Comparison of ENCODE assay signal across 8 mouse cellular contexts in the genomic region with DNA sequence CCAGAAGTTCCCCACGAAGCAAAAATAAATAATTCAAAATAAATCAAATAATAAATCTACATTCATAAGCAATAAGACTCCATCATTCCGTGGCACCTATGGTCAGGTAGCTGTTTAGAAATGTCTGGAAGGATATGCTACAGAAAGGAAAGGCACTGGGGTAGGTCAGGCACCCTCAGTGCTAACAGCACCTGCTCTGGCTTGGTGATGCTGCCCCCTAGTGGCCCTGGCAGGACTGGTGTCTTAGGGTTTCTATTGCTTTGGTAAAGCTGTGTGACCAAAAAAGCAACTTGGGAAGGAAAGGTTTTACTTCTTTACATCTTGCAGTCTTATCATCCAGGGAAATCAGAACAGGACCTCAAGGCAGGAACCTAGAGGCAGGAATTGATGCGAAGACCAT. TPM values are rescaled to one million over a fixed set of nuclear protein-coding genes. Genes with fewer than 3 reads are reported as not detected.
DNase-seq lines count a peak whose midpoint lies in the region; ATAC-seq and TF ChIP-seq lines count a peak whose summit lies in the region.

No protein-coding gene starts in this region.

- no peak overlapping the region for H3K4me2 ChIP-seq in midbrain, embryonic 11.5 days
- no peak overlapping the region for H3K4me2 ChIP-seq in midbrain, embryonic 15.5 days
- H3K4me2 ChIP-seq in intestine, postnatal 0 days (replicated peaks; ENCODE audit: low read depth), result no peak overlapping the region

- no peak overlapping the region for H3K4me3 ChIP-seq in midbrain, embryonic 11.5 days (ENCODE audit: low read depth, low read length)
- no peak overlapping the region for H3K4me3 ChIP-seq in midbrain, embryonic 15.5 days
- no peak overlapping the region for H3K4me3 ChIP-seq in cortical plate, adult 2 months (ENCODE audit: insufficient read depth, low read length)
- no peak overlapping the region for H3K4me3 ChIP-seq in intestine, postnatal 0 days (ENCODE audit: low read depth, low read length)

- intact Hi-C loops in gastrocnemius, postnatal 36 days (cut with DNase I), result loop anchor here (1.0 to 2.0 kb wide), 3 partner anchors 27 to 97 kb away; no protein-coding TSS in a partner anchor
- intact Hi-C loops in left cerebral cortex, postnatal 36 days (cut with DNase I), result loop anchor here (2.0 to 5.0 kb wide), 2 partner anchors 37 to 97 kb away; partner anchors contain the start of gene Clba1

- no peak for TF ChIP-seq POLR2A in cortical plate, adult 2 months (IDR thresholded peaks at IDR 0.05; ENCODE audit: extremely low read depth, insufficient read depth, low read length)

- 26% methylated on average over 3 of the region's 3 CpGs for WGBS in midbrain, embryonic 11.5 days
- WGBS in midbrain, embryonic 15.5 days, result 23% methylated on average over 3 of the region's 3 CpGs
- 17% methylated on average over 3 of the region's 3 CpGs for WGBS in intestine, postnatal 0 days

- no peaks in the 10 kb centered on the region for H3K4me1 ChIP-seq in midbrain, embryonic 11.5 days (ENCODE audit: control insufficient read depth, insufficient read depth, low read length)
- no peaks in the 10 kb centered on the region for H3K4me1 ChIP-seq in midbrain, embryonic 15.5 days
- no peaks in the 10 kb centered on the region for H3K4me1 ChIP-seq in cortical plate, adult 2 months (ENCODE audit: control insufficient read depth, insufficient read depth, low read length)
- H3K4me1 ChIP-seq in intestine, postnatal 0 days (replicated peaks; ENCODE audit: control insufficient read depth, insufficient read depth, low read length), result no peaks in the 10 kb centered on the region

- no peaks in the 10 kb centered on the region for H3K36me3 ChIP-seq in midbrain, embryonic 11.5 days (ENCODE audit: control insufficient read depth, insufficient read depth, low read length)
- no peaks in the 10 kb centered on the region for H3K36me3 ChIP-seq in midbrain, embryonic 15.5 days (replicated peaks)
- no peaks in the 10 kb centered on the region for H3K36me3 ChIP-seq in intestine, postnatal 0 days (ENCODE audit: control insufficient read depth, insufficient read depth)

- H3K27me3 ChIP-seq in midbrain, embryonic 11.5 days (ENCODE audit: control insufficient read depth, insufficient read depth, low read length), result no peaks in the 10 kb centered on the region
- no peaks in the 10 kb centered on the region for H3K27me3 ChIP-seq in midbrain, embryonic 15.5 days (replicated peaks)
- no peaks in the 10 kb centered on the region for H3K27me3 ChIP-seq in intestine, postnatal 0 days (replicated peaks; ENCODE audit: control insufficient read depth, insufficient read depth, low read length)

- no peak overlapping the region for H3K9ac ChIP-seq in midbrain, embryonic 11.5 days (ENCODE audit: low read length)
- H3K9ac ChIP-seq in midbrain, embryonic 15.5 days, result no peak overlapping the region
- H3K9ac ChIP-seq in intestine, postnatal 0 days (ENCODE audit: low read depth, low read length), result no peak overlapping the region

- DNase-seq in midbrain, embryonic 11.5 days (ENCODE audit: low spot score, missing footprints), result peak; percentile 97
- peak; percentile 83 to 86 for DNase-seq in gastrocnemius, postnatal 36 days
- DNase-seq in left cerebral cortex, postnatal 36 days (ENCODE audit: low spot score in 2 of 2), result peak; percentile 70 to 78
- peak; percentile 81 to 83 for DNase-seq in spleen, postnatal 36 days (ENCODE audit: low spot score in 2 of 2)

- peak; percentile 98 for TF ChIP-seq CTCF in cortical plate, adult 2 months (IDR thresholded peaks at IDR 0.05; ENCODE audit: extremely low read depth, insufficient read depth, low read length)
- peak; percentile 99 for TF ChIP-seq CTCF in intestine, postnatal 0 days (IDR thresholded peaks at IDR 0.05; ENCODE audit: low read depth)

- ATAC-seq in midbrain, embryonic 11.5 days (ENCODE audit: low FRiP score), result peak; percentile 79
- no peak for ATAC-seq in midbrain, embryonic 15.5 days (replicated peaks)
- peak; percentile 53; the same call in 1 of the 2 replicates for ATAC-seq in intestine, postnatal 0 days
- ATAC-seq in monocyte, adult 5-6 weeks (replicated peaks; ENCODE audit: insufficient number of reproducible peaks, low FRiP score, low TSS enrichment, poor library complexity, severe bottlenecking), result peak; percentile 68

- H3K27ac ChIP-seq in midbrain, embryonic 11.5 days (ENCODE audit: low read depth, low read length), result no peak overlapping the region
- H3K27ac ChIP-seq in midbrain, embryonic 15.5 days, result no peak overlapping the region
- H3K27ac ChIP-seq in cortical plate, adult 2 months (ENCODE audit: insufficient read depth, low read length), result no peak overlapping the region
- no peak overlapping the region for H3K27ac ChIP-seq in intestine, postnatal 0 days (ENCODE audit: low read depth, low read length)

- no peaks in the 10 kb centered on the region for H3K9me3 ChIP-seq in midbrain, embryonic 11.5 days (ENCODE audit: control insufficient read depth, low read length)
- no peaks in the 10 kb centered on the region for H3K9me3 ChIP-seq in midbrain, embryonic 15.5 days
- H3K9me3 ChIP-seq in intestine, postnatal 0 days (ENCODE audit: control insufficient read depth), result no peaks in the 10 kb centered on the region

RNA-seq across cellular contexts. Expression of gene Cdca4, which starts 14.6 kb away (rescaled TPM):
- polyA plus RNA-seq in midbrain, embryonic 11.5 days (2014; fragmentation: Nextera tagmentation; extraction: Ambion mirVana), result 159 TPM in 2 replicates
- polyA plus RNA-seq in midbrain, embryonic 15.5 days (2015; fragmentation: Nextera tagmentation; extraction: Ambion mirVana), result 44.1 and 50.1 TPM in 2 replicates
- polyA plus RNA-seq in cortical plate, adult 2 months (2012; rRNA removed), result 10.6 and 11.0 TPM in 2 replicates
- total RNA-seq in gastrocnemius, postnatal 36 days (2021), result 1 to 10 TPM; 2.1 to 3.0 TPM
- 22.6 and 24.1 TPM in 2 replicates for polyA plus RNA-seq in intestine, postnatal 0 days (2015; fragmentation: Nextera tagmentation; extraction: Ambion mirVana)
- 10 to 100 TPM in 1 of 2 experiments, 1 to 10 TPM in 1; 9.2 to 10.9 TPM for total RNA-seq in left cerebral cortex, postnatal 36 days (2021)
- 15.5 to 32.2 TPM (median 18.8 TPM) in 3 replicates for total RNA-seq in monocyte, adult 5-6 weeks (2017)

RNA-seq across cellular contexts. Expression of gene Gpr132, which starts 24.2 kb away (rescaled TPM):
- not detected in 2 replicates for polyA plus RNA-seq in midbrain, embryonic 11.5 days (2014; fragmentation: Nextera tagmentation; extraction: Ambion mirVana)
- polyA plus RNA-seq in midbrain, embryonic 15.5 days (2015; fragmentation: Nextera tagmentation; extraction: Ambion mirVana), result 0.06 and 0.11 TPM in 2 replicates
- 0.04 TPM in 1 of 2 replicates, not detected in the other for polyA plus RNA-seq in cortical plate, adult 2 months (2012; rRNA removed)
- under 1 TPM; 0.10 to 0.26 TPM for total RNA-seq in gastrocnemius, postnatal 36 days (2021)
- 0.25 and 0.30 TPM in 2 replicates for polyA plus RNA-seq in intestine, postnatal 0 days (2015; fragmentation: Nextera tagmentation; extraction: Ambion mirVana)
- total RNA-seq in left cerebral cortex, postnatal 36 days (2021), result not detected
- total RNA-seq in monocyte, adult 5-6 weeks (2017), result 61.4 to 99.5 TPM (median 74.8 TPM) in 3 replicates

RNA-seq across cellular contexts. Expression of gene Clba1, which starts 35.1 kb away (rescaled TPM):
- 14.7 and 15.3 TPM in 2 replicates for polyA plus RNA-seq in midbrain, embryonic 11.5 days (2014; fragmentation: Nextera tagmentation; extraction: Ambion mirVana)
- polyA plus RNA-seq in midbrain, embryonic 15.5 days (2015; fragmentation: Nextera tagmentation; extraction: Ambion mirVana), result 24.4 and 25.1 TPM in 2 replicates
- 12.6 and 13.3 TPM in 2 replicates for polyA plus RNA-seq in cortical plate, adult 2 months (2012; rRNA removed)
- total RNA-seq in gastrocnemius, postnatal 36 days (2021), result under 1 TPM; 0.31 to 0.64 TPM
- 3.6 TPM in 2 replicates for polyA plus RNA-seq in intestine, postnatal 0 days (2015; fragmentation: Nextera tagmentation; extraction: Ambion mirVana)
- total RNA-seq in left cerebral cortex, postnatal 36 days (2021), result 10 to 100 TPM; 17.4 to 22.1 TPM
- 0.96 TPM in 1 of 3 replicates, not detected in the others for total RNA-seq in monocyte, adult 5-6 weeks (2017)

RNA-seq across cellular contexts. Expression of gene Ahnak2, which starts 41.3 kb away (rescaled TPM):
- polyA plus RNA-seq in midbrain, embryonic 11.5 days (2014; fragmentation: Nextera tagmentation; extraction: Ambion mirVana), result 0.07 and 0.22 TPM in 2 replicates
- polyA plus RNA-seq in midbrain, embryonic 15.5 days (2015; fragmentation: Nextera tagmentation; extraction: Ambion mirVana), result 1.1 and 1.3 TPM in 2 replicates
- 1.1 and 1.7 TPM in 2 replicates for polyA plus RNA-seq in cortical plate, adult 2 months (2012; rRNA removed)
- 1 to 10 TPM; 5.0 to 7.0 TPM for total RNA-seq in gastrocnemius, postnatal 36 days (2021)
- 1.6 TPM in 2 replicates for polyA plus RNA-seq in intestine, postnatal 0 days (2015; fragmentation: Nextera tagmentation; extraction: Ambion mirVana)
- total RNA-seq in left cerebral cortex, postnatal 36 days (2021), result 1 to 10 TPM; 6.1 to 6.8 TPM
- 0.67 to 1.2 TPM in 2 of 3 replicates, not detected in the other for total RNA-seq in monocyte, adult 5-6 weeks (2017)
